Mouse (Mus musculus) midbrain, postnatal 0 days (tissue): ENCODE data around the gene Trpm6. TPM values are rescaled to one million over a fixed set of nuclear protein-coding genes. Genes with fewer than 3 reads are reported as not detected.

Experiments
- ATAC-seq: fragments of 200-750 bp; cut with Nextera tagmentation; 2 replicates; pipeline ENCODE4 v1.8.0; 2017; ENCODE audit warnings: moderate number of reproducible peaks, mild to moderate bottlenecking, moderate TSS enrichment, moderate library complexity; ENCODE audit not compliant: low FRiP score
- DNase-seq: peaks from one replicate; pipeline ENCODE4 v3.0.0-alpha.2; 2015; ENCODE audit warnings: low spot score
- H3K27ac ChIP-seq: fragments of 300-500 bp; sonication (generic); 2 replicates; pipeline ENCODE4 v1.5.1; 2014; ENCODE audit warnings: low read depth, mild to moderate bottlenecking, low read length, mixed read lengths
- H3K27me3 ChIP-seq: fragments of 300-500 bp; sonication (generic); 2 replicates; pipeline ENCODE4 v1.6.1; 2014; ENCODE audit warnings: low read length, control low read depth, mixed read lengths; ENCODE audit not compliant: insufficient read depth
- H3K36me3 ChIP-seq: fragments of 300-500 bp; sonication (generic); 2 replicates; pipeline ENCODE4 v1.6.1; 2014; ENCODE audit warnings: low read length, control low read depth, mixed read lengths; ENCODE audit not compliant: insufficient read depth
- H3K4me1 ChIP-seq: fragments of 300-500 bp; sonication (generic); 2 replicates; pipeline ENCODE4 v1.6.1; 2014; ENCODE audit warnings: mild to moderate bottlenecking, control low read depth, antibody characterized with exemption, low read length, mixed read lengths; ENCODE audit not compliant: insufficient read depth
- H3K4me2 ChIP-seq: fragments of 300-500 bp; sonication (generic); 2 replicates; pipeline ENCODE4 v1.6.1; 2014; ENCODE audit warnings: low read depth, mild to moderate bottlenecking, low read length, mixed read lengths; ENCODE audit not compliant: poor library complexity, severe bottlenecking
- H3K4me3 ChIP-seq: fragments of 300-500 bp; sonication (generic); 2 replicates; pipeline ENCODE4 v1.5.1; 2014; ENCODE audit warnings: low read depth, mild to moderate bottlenecking, low read length, moderate library complexity
- H3K9ac ChIP-seq: fragments of 300-500 bp; sonication (generic); replicated peaks from 2 replicates; pipeline ENCODE4 v1.6.1; 2014; ENCODE audit warnings: mild to moderate bottlenecking, low read length, moderate library complexity, mixed read lengths; ENCODE audit not compliant: poor library complexity, severe bottlenecking
- H3K9me3 ChIP-seq: fragments of 300-500 bp; sonication (generic); 2 replicates; pipeline ENCODE4 v1.6.1; 2016; ENCODE audit warnings: low read length, control low read depth
- CTCF ChIP-seq: IDR thresholded peaks from 2 replicates; pipeline ENCODE4 v1.5.1; 2016; ENCODE audit warnings: antibody characterized with exemption, mild to moderate bottlenecking
- WGBS: fragments of 180-500 bp; shearing (Covaris S2); extraction: QIAGEN DNeasy Blood & Tissue Kit; methylation state at CpG from one replicate; pipeline ENCODE4 v1.1.7; 2014; 5-methylcytosine and 5-hydroxymethylcytosine counted together
- polyA plus RNA-seq: library from polyadenylated mRNA; unstranded; fragments of >200 nt; fragmentation: Nextera tagmentation; extraction: Ambion mirVana; gene quantifications from 2 replicates; pipeline ENCODE4 v1.2.1, GENCODE M21; 2015
- total RNA-seq: library from RNA; depleted of rRNA; stranded (reverse); fragments of >200 nt; gene quantifications from 2 replicates; pipeline ENCODE4 v1.2.3, GENCODE M21; 2014

Trpm6 gene
- total and polyA plus RNA-seq, 2 experiments from 2014 or later = 0.26 to 0.38 TPM

- WGBS = 73% methylated on average over 4 of the region's 4 CpGs
- no peak overlapping the region for H3K27ac ChIP-seq
- no peaks in the 10 kb centered on the region for H3K9me3 ChIP-seq
- TF ChIP-seq CTCF = peak; percentile 34; the same call in 1 of the 2 replicates
- no peak overlapping the region for H3K9ac ChIP-seq
- no peaks in the 10 kb centered on the region for H3K27me3 ChIP-seq
- no peak overlapping the region for H3K4me3 ChIP-seq
- no peaks in the 10 kb centered on the region for H3K4me1 ChIP-seq
- no peak overlapping the region for H3K4me2 ChIP-seq
- ATAC-seq = no peak
- DNase-seq = no peak
- no peaks in the 10 kb centered on the region for H3K36me3 ChIP-seq
These were observed 118.5 kb downstream of the Trpm6 start for GRCm38 (mm10) chr19:18868311-18868710.

- ATAC-seq (peak; percentile 81), DNase-seq (peak; percentile 91)
- Histone ChIP-seq H3K4me3 (no peak overlapping the region), H3K4me2 (no peak overlapping the region), H3K27ac (peak overlapping the region; percentile 12; the same call in 1 of the 2 replicates), H3K36me3 (no peaks in the 10 kb centered on the region), H3K9ac (no peak overlapping the region), H3K4me1 (0 out of 2 replicates have a peak, but pooled peaks cover 5% of the 10 kb centered on the region), H3K27me3 (no peaks in the 10 kb centered on the region), H3K9me3 (no peaks in the 10 kb centered on the region)
- 47% methylated on average over 6 of the region's 6 CpGs for WGBS
- peak; percentile 92 for TF ChIP-seq CTCF
These were observed 123.2 kb downstream of the Trpm6 start for GRCm38 (mm10) chr19:18872792-18873569.

GRCm38 (mm10) chr19:18873709-18874644 is 124.2 kb downstream of the Trpm6 start:
- no peak for TF ChIP-seq CTCF
- WGBS = 11% methylated on average over 16 of the region's 16 CpGs
- Histone ChIP-seq H3K4me3 (no peak overlapping the region), H3K9me3 (no peaks in the 10 kb centered on the region), H3K4me2 (peak overlapping the region; percentile 12), H3K27ac (peak overlapping the region; percentile 26; the same call in 1 of the 2 replicates), H3K9ac (no peak overlapping the region), H3K4me1 (0 out of 2 replicates have a peak, but pooled peaks cover 5% of the 10 kb centered on the region), H3K27me3 (no peaks in the 10 kb centered on the region), H3K36me3 (no peaks in the 10 kb centered on the region)
- DNase-seq (no peak), ATAC-seq (no peak)

- DNase-seq (no peak), ATAC-seq (no peak)
- no peaks in the 10 kb centered on the region for H3K9me3 ChIP-seq
- TF ChIP-seq CTCF = no peak
- no peak overlapping the region for H3K9ac ChIP-seq
- no peaks in the 10 kb centered on the region for H3K36me3 ChIP-seq
- H3K27ac ChIP-seq = no peak overlapping the region
- H3K4me2 ChIP-seq = no peak overlapping the region
- WGBS = 85% methylated on average over 4 of the region's 4 CpGs
- H3K4me3 ChIP-seq = no peak overlapping the region
- no peaks in the 10 kb centered on the region for H3K4me1 ChIP-seq
- H3K27me3 ChIP-seq = no peaks in the 10 kb centered on the region
These were observed 129.5 kb downstream of the Trpm6 start for GRCm38 (mm10) chr19:18879264-18879663.

- Histone ChIP-seq H3K9me3 (no peaks in the 10 kb centered on the region), H3K4me3 (no peak overlapping the region), H3K4me1 (no peaks in the 10 kb centered on the region), H3K27me3 (no peaks in the 10 kb centered on the region), H3K36me3 (no peaks in the 10 kb centered on the region), H3K9ac (no peak overlapping the region), H3K27ac (no peak overlapping the region), H3K4me2 (no peak overlapping the region)
- 37% methylated on average over 5 of the region's 5 CpGs for WGBS
- DNase-seq (no peak), ATAC-seq (no peak)
- no peak for TF ChIP-seq CTCF
These were observed 131.4 kb downstream of the Trpm6 start for GRCm38 (mm10) chr19:18881162-18881561.
